Mouse (Mus musculus): ENCODE results near the gene Dscam. TPM values are rescaled to one million over a fixed set of nuclear protein-coding genes. Genes with fewer than 3 reads are reported as not detected.

Dscam gene
- polyA plus RNA-seq, 1 experiment from 2014 or later, result 8.2 TPM

DNA sequence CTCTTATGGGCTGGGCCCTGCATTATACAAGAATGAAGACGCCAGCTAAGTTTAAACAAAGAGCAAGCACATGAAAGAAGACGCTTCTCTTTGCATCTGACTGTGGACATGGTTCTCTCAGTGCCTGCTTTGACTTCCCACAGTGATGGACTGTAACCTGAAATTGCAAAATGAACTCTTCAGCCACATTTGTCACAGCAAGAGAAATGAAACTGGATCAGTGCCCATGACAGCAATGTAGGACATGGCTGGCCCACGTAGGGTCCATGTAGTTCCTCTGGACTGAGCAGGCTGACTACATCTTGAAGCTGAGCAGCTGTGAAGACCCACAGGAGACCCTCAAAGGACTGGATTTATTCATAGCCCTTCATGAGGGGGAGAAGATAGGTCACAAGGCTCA lies 108.3 kb downstream of the Dscam start:
- ATAC-seq (no peak), DNase-seq (ENCODE audit: low spot score) (no peak)
- H3K27me3 ChIP-seq (replicated peaks; ENCODE audit: control insufficient read depth, insufficient read depth, low read length), result no peaks in the 10 kb centered on the region
- H3K27ac ChIP-seq (ENCODE audit: low read depth, low read length), result no peak overlapping the region
- H3K9ac ChIP-seq (ENCODE audit: low read length), result no peak overlapping the region
- H3K9me3 ChIP-seq (replicated peaks; ENCODE audit: control insufficient read depth, low read length), result no peaks in the 10 kb centered on the region
- no peak overlapping the region for H3K4me3 ChIP-seq (ENCODE audit: low read depth, low read length)
- 83% methylated on average over 3 of the region's 3 CpGs for WGBS
- no peak overlapping the region for H3K4me2 ChIP-seq (ENCODE audit: low read length)
- H3K4me1 ChIP-seq (ENCODE audit: control insufficient read depth, insufficient read depth, low read length), result peaks cover 3% of the 10 kb centered on the region; the same call in 1 of the 2 replicates
- no peaks in the 10 kb centered on the region for H3K36me3 ChIP-seq (ENCODE audit: control insufficient read depth, insufficient read depth, low read length)

GRCm38 (mm10) chr16:97061390-97061789 lies 109.2 kb downstream of the Dscam start:
- H3K27ac ChIP-seq (ENCODE audit: low read depth, low read length), result no peak overlapping the region
- 76% methylated on average over 7 of the region's 7 CpGs for WGBS
- ATAC-seq, result peak; percentile 83; the same call in 1 of the 2 replicates

DNA sequence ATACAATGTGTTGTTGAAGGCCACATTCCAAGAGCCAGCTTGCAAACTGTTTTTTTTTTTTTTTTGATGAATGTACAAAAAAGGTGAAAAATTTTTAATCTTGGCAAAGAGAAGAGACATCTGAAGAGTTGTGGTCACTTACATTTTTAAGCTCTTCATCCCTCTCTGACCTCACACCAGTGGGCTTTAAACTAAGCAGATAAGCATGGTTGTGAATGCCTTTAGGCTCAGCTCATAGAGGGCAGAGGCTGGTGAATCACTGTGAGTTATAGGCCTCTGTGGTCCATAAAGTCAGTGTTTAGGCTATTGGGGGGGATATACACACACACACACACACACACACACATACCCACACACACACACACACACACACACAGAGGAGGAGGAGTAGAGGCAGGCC lies 109.8 kb downstream of the Dscam start:
- Histone ChIP-seq H3K4me2 (ENCODE audit: low read length) (no peak overlapping the region), H3K27me3 (replicated peaks; ENCODE audit: control insufficient read depth, insufficient read depth, low read length) (no peaks in the 10 kb centered on the region), H3K4me3 (ENCODE audit: low read depth, low read length) (no peak overlapping the region), H3K36me3 (ENCODE audit: control insufficient read depth, insufficient read depth, low read length) (no peaks in the 10 kb centered on the region), H3K27ac (ENCODE audit: low read depth, low read length) (peak overlapping the region; percentile 39; the same call in 1 of the 2 replicates), H3K9me3 (replicated peaks; ENCODE audit: control insufficient read depth, low read length) (no peaks in the 10 kb centered on the region), H3K9ac (ENCODE audit: low read length) (no peak overlapping the region), H3K4me1 (ENCODE audit: control insufficient read depth, insufficient read depth, low read length) (peaks cover 3% of the 10 kb centered on the region; the same call in 1 of the 2 replicates)
- ATAC-seq, result no peak
- DNase-seq (ENCODE audit: low spot score), result no peak

More at GRCm38 (mm10) chr16:97061390-97061789, 109.2 kb downstream of the Dscam start:
- Histone ChIP-seq H3K36me3 (ENCODE audit: control insufficient read depth, insufficient read depth, low read length) (no peaks in the 10 kb centered on the region), H3K27me3 (replicated peaks; ENCODE audit: control insufficient read depth, insufficient read depth, low read length) (no peaks in the 10 kb centered on the region), H3K9ac (ENCODE audit: low read length) (no peak overlapping the region), H3K9me3 (replicated peaks; ENCODE audit: control insufficient read depth, low read length) (no peaks in the 10 kb centered on the region), H3K4me2 (ENCODE audit: low read length) (no peak overlapping the region), H3K4me1 (ENCODE audit: control insufficient read depth, insufficient read depth, low read length) (peaks cover 3% of the 10 kb centered on the region; the same call in 1 of the 2 replicates), H3K4me3 (ENCODE audit: low read depth, low read length) (no peak overlapping the region)
- DNase-seq (ENCODE audit: low spot score), result peak; percentile 78

GRCm38 (mm10) chr16:97060276-97060675 lies 110.3 kb downstream of the Dscam start:
- peak overlapping the region; percentile 6; the same call in 1 of the 2 replicates for H3K27ac ChIP-seq (ENCODE audit: low read depth, low read length)
- WGBS, result 55% methylated on average over 4 of the region's 4 CpGs
- no peak overlapping the region for H3K9ac ChIP-seq (ENCODE audit: low read length)
- H3K4me3 ChIP-seq (ENCODE audit: low read depth, low read length), result no peak overlapping the region
- H3K27me3 ChIP-seq (replicated peaks; ENCODE audit: control insufficient read depth, insufficient read depth, low read length), result no peaks in the 10 kb centered on the region
- H3K4me2 ChIP-seq (ENCODE audit: low read length), result no peak overlapping the region
- no peaks in the 10 kb centered on the region for H3K36me3 ChIP-seq (ENCODE audit: control insufficient read depth, insufficient read depth, low read length)
- H3K9me3 ChIP-seq (replicated peaks; ENCODE audit: control insufficient read depth, low read length), result no peaks in the 10 kb centered on the region
- peak; percentile 62 for DNase-seq (ENCODE audit: low spot score)
- H3K4me1 ChIP-seq (ENCODE audit: control insufficient read depth, insufficient read depth, low read length), result peaks cover 3% of the 10 kb centered on the region; the same call in 1 of the 2 replicates
- no peak for ATAC-seq

DNA sequence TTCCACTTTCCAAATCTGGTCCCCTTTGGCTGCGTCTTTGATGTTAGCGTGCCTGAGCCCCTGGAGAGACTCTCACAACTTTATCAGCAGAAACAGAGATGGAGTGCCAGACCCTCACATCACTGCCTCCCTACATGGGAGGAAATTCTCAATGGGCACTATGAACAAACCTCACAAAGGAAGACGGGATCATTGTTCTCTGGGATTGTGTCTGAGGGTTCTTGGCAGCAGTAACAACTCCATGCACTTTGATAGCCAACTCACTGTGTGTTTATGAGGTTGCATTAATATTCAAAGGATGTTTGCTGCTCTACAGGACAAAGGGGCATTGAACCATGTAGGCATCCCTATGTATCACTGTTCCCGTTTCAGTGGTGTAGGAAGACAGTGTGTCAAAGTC lies 135.3 kb downstream of the Dscam start:
- H3K9ac ChIP-seq (ENCODE audit: low read length), result no peak overlapping the region
- H3K4me3 ChIP-seq (ENCODE audit: low read depth, low read length), result no peak overlapping the region
- peak; percentile 17 for DNase-seq (ENCODE audit: low spot score)
- H3K36me3 ChIP-seq (ENCODE audit: control insufficient read depth, insufficient read depth, low read length), result no peaks in the 10 kb centered on the region
- no peaks in the 10 kb centered on the region for H3K4me1 ChIP-seq (ENCODE audit: control insufficient read depth, insufficient read depth, low read length)
- H3K27ac ChIP-seq (ENCODE audit: low read depth, low read length), result no peak overlapping the region
- ATAC-seq, result no peak
- H3K27me3 ChIP-seq (replicated peaks; ENCODE audit: control insufficient read depth, insufficient read depth, low read length), result no peaks in the 10 kb centered on the region
- 47% methylated on average over 4 of the region's 4 CpGs for WGBS
- H3K9me3 ChIP-seq (replicated peaks; ENCODE audit: control insufficient read depth, low read length), result no peaks in the 10 kb centered on the region
- no peak overlapping the region for H3K4me2 ChIP-seq (ENCODE audit: low read length)

DNA sequence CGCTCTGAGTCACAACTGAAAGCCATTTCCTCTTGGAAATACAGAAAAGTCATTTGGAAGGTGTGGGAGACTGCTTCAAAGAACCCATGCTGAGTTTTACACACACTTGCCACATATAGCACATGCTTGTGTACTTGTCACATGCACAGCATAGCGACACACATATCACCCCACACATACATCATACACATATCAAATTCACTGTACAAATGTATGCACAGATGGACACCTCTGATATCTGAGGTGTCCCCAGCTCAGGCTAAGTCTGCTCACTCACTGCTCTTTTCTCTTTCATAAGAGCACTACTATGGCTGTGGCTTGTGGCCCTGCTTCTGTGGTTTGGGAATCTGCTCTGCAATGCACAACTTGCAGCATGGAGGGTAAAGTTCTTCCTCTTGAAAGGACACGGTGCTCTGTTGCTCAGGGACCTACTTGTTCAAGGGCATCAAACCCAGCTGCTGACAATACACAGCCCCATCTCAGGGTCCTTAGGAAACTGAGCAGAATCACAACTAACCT lies 137.0 kb downstream of the Dscam start:
- 86% methylated on average over 3 of the region's 3 CpGs for WGBS
- Histone ChIP-seq H3K4me1 (ENCODE audit: control insufficient read depth, insufficient read depth, low read length) (no peaks in the 10 kb centered on the region), H3K27ac (ENCODE audit: low read depth, low read length) (no peak overlapping the region), H3K27me3 (replicated peaks; ENCODE audit: control insufficient read depth, insufficient read depth, low read length) (no peaks in the 10 kb centered on the region), H3K9ac (ENCODE audit: low read length) (no peak overlapping the region), H3K36me3 (ENCODE audit: control insufficient read depth, insufficient read depth, low read length) (no peaks in the 10 kb centered on the region), H3K4me2 (ENCODE audit: low read length) (no peak overlapping the region), H3K9me3 (replicated peaks; ENCODE audit: control insufficient read depth, low read length) (no peaks in the 10 kb centered on the region), H3K4me3 (ENCODE audit: low read depth, low read length) (no peak overlapping the region)
- ATAC-seq, result no peak
- DNase-seq (ENCODE audit: low spot score), result no peak

GRCm38 (mm10) chr16:97027701-97028100 lies 142.9 kb downstream of the Dscam start:
- DNase-seq (ENCODE audit: low spot score), result peak; percentile 47
- Histone ChIP-seq H3K4me3 (ENCODE audit: low read depth, low read length) (no peak overlapping the region), H3K27me3 (replicated peaks; ENCODE audit: control insufficient read depth, insufficient read depth, low read length) (no peaks in the 10 kb centered on the region), H3K4me2 (ENCODE audit: low read length) (no peak overlapping the region), H3K36me3 (ENCODE audit: control insufficient read depth, insufficient read depth, low read length) (no peaks in the 10 kb centered on the region), H3K27ac (ENCODE audit: low read depth, low read length) (peak overlapping the region; percentile 23; the same call in 1 of the 2 replicates), H3K9me3 (replicated peaks; ENCODE audit: control insufficient read depth, low read length) (no peaks in the 10 kb centered on the region), H3K4me1 (ENCODE audit: control insufficient read depth, insufficient read depth, low read length) (no peaks in the 10 kb centered on the region; the same call in 1 of the 2 replicates), H3K9ac (ENCODE audit: low read length) (no peak overlapping the region)
- 30% methylated on average over 1 of the region's 1 CpGs for WGBS
- ATAC-seq, result no peak

DNA sequence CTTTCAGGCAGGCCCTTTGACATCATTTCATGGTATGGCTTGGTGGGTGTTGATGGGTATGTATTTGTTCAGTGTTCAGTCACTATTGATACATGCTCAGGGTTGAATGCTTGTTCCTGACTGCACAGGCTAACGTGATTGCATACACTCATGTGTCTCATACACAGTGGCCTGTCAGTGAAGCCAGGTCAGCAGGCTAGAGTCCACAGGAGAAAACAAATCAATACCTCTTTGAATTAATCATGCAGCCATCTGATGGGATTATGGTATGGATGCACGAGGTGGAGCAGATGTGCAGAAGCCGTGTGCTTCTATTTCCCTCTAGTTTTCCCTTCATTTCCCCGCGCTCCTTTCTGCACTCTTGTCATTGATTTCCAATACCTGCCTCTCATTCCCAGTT lies 143.7 kb downstream of the Dscam start:
- Histone ChIP-seq H3K27ac (ENCODE audit: low read depth, low read length) (no peak overlapping the region), H3K36me3 (ENCODE audit: control insufficient read depth, insufficient read depth, low read length) (no peaks in the 10 kb centered on the region), H3K9ac (ENCODE audit: low read length) (no peak overlapping the region), H3K9me3 (replicated peaks; ENCODE audit: control insufficient read depth, low read length) (no peaks in the 10 kb centered on the region), H3K4me3 (ENCODE audit: low read depth, low read length) (no peak overlapping the region), H3K4me1 (ENCODE audit: control insufficient read depth, insufficient read depth, low read length) (no peaks in the 10 kb centered on the region; the same call in 1 of the 2 replicates), H3K4me2 (ENCODE audit: low read length) (no peak overlapping the region), H3K27me3 (replicated peaks; ENCODE audit: control insufficient read depth, insufficient read depth, low read length) (no peaks in the 10 kb centered on the region)
- WGBS, result 90% methylated on average over 5 of the region's 5 CpGs
- ATAC-seq (no peak), DNase-seq (ENCODE audit: low spot score) (no peak)

GRCm38 (mm10) chr16:97024406-97024805 lies 146.1 kb downstream of the Dscam start:
- DNase-seq (ENCODE audit: low spot score), result peak; percentile 74
- Histone ChIP-seq H3K27ac (ENCODE audit: low read depth, low read length) (no peak overlapping the region; the same call in 1 of the 2 replicates), H3K4me2 (ENCODE audit: low read length) (no peak overlapping the region)

More at GRCm38 (mm10) chr16:97024406-97024805, 146.1 kb downstream of the Dscam start:
- H3K9me3 ChIP-seq (replicated peaks; ENCODE audit: control insufficient read depth, low read length), result no peaks in the 10 kb centered on the region
- no peaks in the 10 kb centered on the region for H3K36me3 ChIP-seq (ENCODE audit: control insufficient read depth, insufficient read depth, low read length)
- H3K4me3 ChIP-seq (ENCODE audit: low read depth, low read length), result no peak overlapping the region
- peak; percentile 85 for ATAC-seq
- WGBS, result 38% methylated on average over 4 of the region's 4 CpGs
- H3K4me1 ChIP-seq (ENCODE audit: control insufficient read depth, insufficient read depth, low read length), result no peaks in the 10 kb centered on the region; the same call in 1 of the 2 replicates
- H3K9ac ChIP-seq (ENCODE audit: low read length), result no peak overlapping the region
- H3K27me3 ChIP-seq (replicated peaks; ENCODE audit: control insufficient read depth, insufficient read depth, low read length), result no peaks in the 10 kb centered on the region

Measured in forebrain, embryonic 14.5 days (tissue).